Mouse (Mus musculus) gastrocnemius, postnatal 10 days (tissue): ENCODE data around the gene Prr32. TPM values are rescaled to one million over a fixed set of nuclear protein-coding genes. Genes with fewer than 3 reads are reported as not detected.

Experiments used
- DNase-seq: peaks from one replicate; pipeline ENCODE4 v3.0.0; 2021; ENCODE audit warnings: mixed read lengths
- long read RNA-seq, 2 experiments: library from polyadenylated mRNA; stranded (forward); transcript quantifications; one replicate each; pipeline ENCODE4 v2.0.0; 2021
- total RNA-seq, 2 experiments: library from RNA; stranded (reverse); gene quantifications; 2 replicates each; pipeline ENCODE4 v1.2.3; 2021

Gene Prr32
- 10 to 100 TPM; 23.4 to 27.1 TPM for total RNA-seq
- long read RNA-seq, experiment 1, transcript Prr32-201 (2 exons, 1,110 nt): major isoform, 6 of 6 reads
- long read RNA-seq, experiment 1, partial matches to known transcripts: 0 of 6 reads
- long read RNA-seq, experiment 1, other reads (novel, unspliced or antisense): 0 of 6 reads
- long read RNA-seq, experiment 2, transcript Prr32-201 (2 exons, 1,110 nt): major isoform, 14 of 14 reads
- long read RNA-seq, experiment 2, partial matches to known transcripts: 0 of 14 reads
- long read RNA-seq, experiment 2, other reads (novel, unspliced or antisense): 0 of 14 reads

GRCm38 (mm10) chrX:45090604-45091003 is at the start of gene Prr32:
Gene Prr32 (plus strand): TSS chrX:45090904.
- DNase-seq: no peak
